Mouse (Mus musculus) thymus, adult 2 months (tissue): ENCODE data around the gene Trem1. TPM values are rescaled to one million over a fixed set of nuclear protein-coding genes. Genes with fewer than 3 reads are reported as not detected.

Source experiments
- DNase-seq: peaks from one replicate; pipeline ENCODE4 v3.0.0; 2021
- H3K27ac ChIP-seq: fragments of 200-500 bp; 2 replicates; pipeline ENCODE4 v1.5.1; 2012; ENCODE audit warnings: low read length, control low read depth; ENCODE audit not compliant: control insufficient read depth, insufficient read depth
- H3K27me3 ChIP-seq: fragments of 200-500 bp; 2 replicates; pipeline ENCODE4 v1.6.1; 2012; ENCODE audit warnings: mild to moderate bottlenecking, low read length, moderate library complexity, mixed read lengths; ENCODE audit not compliant: control insufficient read depth, insufficient read depth
- H3K36me3 ChIP-seq: fragments of 200-500 bp; 2 replicates; pipeline ENCODE4 v1.6.1; 2012; ENCODE audit warnings: mild to moderate bottlenecking, low read length, moderate library complexity; ENCODE audit not compliant: control insufficient read depth, insufficient read depth
- H3K4me1 ChIP-seq: fragments of 200-500 bp; replicated peaks from 2 replicates; pipeline ENCODE4 v1.6.1; 2012; ENCODE audit warnings: low read length; ENCODE audit not compliant: control insufficient read depth, insufficient read depth
- H3K4me3 ChIP-seq: fragments of 200-500 bp; 2 replicates; pipeline ENCODE4 v1.5.1; 2012; ENCODE audit warnings: mild to moderate bottlenecking, low read length, control low read depth, moderate library complexity; ENCODE audit not compliant: control insufficient read depth, insufficient read depth
- CTCF ChIP-seq: fragments of 200-500 bp; IDR thresholded peaks from 2 replicates; pipeline ENCODE4 v1.5.1; 2012; ENCODE audit warnings: mild to moderate bottlenecking, control low read depth, low read length, moderate library complexity, borderline replicate concordance; ENCODE audit not compliant: control insufficient read depth, poor library complexity, insufficient read depth; ENCODE audit errors: extremely low read depth
- POLR2A ChIP-seq: fragments of 200-500 bp; IDR thresholded peaks from 2 replicates; pipeline ENCODE4 v1.6.1; 2012; ENCODE audit warnings: mild to moderate bottlenecking, low read length, control low read depth, moderate library complexity; ENCODE audit not compliant: control insufficient read depth, poor library complexity, insufficient read depth; ENCODE audit errors: extremely low read depth
- WGBS: fragments of 180-500 bp; shearing (Covaris S2); methylation state at CpG from one replicate; pipeline ENCODE4 v1.1.7; 2018; 5-methylcytosine and 5-hydroxymethylcytosine counted together
- polyA plus RNA-seq: library from polyadenylated mRNA; depleted of rRNA; stranded (reverse); fragments of >200 nt; gene quantifications from 2 replicates; pipeline ENCODE4 v1.2.3, GENCODE M21; 2012

Trem1 gene
- polyA plus RNA-seq, 1 experiment = 0.08 TPM

- no peaks in the 10 kb centered on the region for H3K27me3 ChIP-seq
- 97% methylated on average over 4 of the region's 4 CpGs for WGBS
- no peak for DNase-seq
- no peaks in the 10 kb centered on the region for H3K36me3 ChIP-seq
- no peaks in the 10 kb centered on the region for H3K4me1 ChIP-seq
- TF ChIP-seq POLR2A (no peak), CTCF (no peak)
- H3K27ac ChIP-seq = no peak overlapping the region
- H3K4me3 ChIP-seq = no peak overlapping the region
Measured at GRCm38 (mm10) chr17:48233789-48234188, 1.2 kb downstream of the Trem1 start.

- Histone ChIP-seq H3K36me3 (no peaks in the 10 kb centered on the region), H3K27me3 (no peaks in the 10 kb centered on the region), H3K27ac (no peak overlapping the region), H3K4me1 (no peaks in the 10 kb centered on the region), H3K4me3 (no peak overlapping the region)
- WGBS = 87% methylated on average over 5 of the region's 5 CpGs
- no peak for TF ChIP-seq CTCF
- no peak for TF ChIP-seq POLR2A
- DNase-seq = no peak
Measured at GRCm38 (mm10) chr17:48234550-48234949, 2.0 kb downstream of the Trem1 start.

GRCm38 (mm10) chr17:48235773-48236370 is 3.3 kb downstream of the Trem1 start:
- TF ChIP-seq POLR2A (no peak), CTCF (no peak)
- no peaks in the 10 kb centered on the region for H3K27me3 ChIP-seq
- no peaks in the 10 kb centered on the region for H3K4me1 ChIP-seq
- no peaks in the 10 kb centered on the region for H3K36me3 ChIP-seq
- WGBS = 82% methylated on average over 4 of the region's 4 CpGs
- H3K27ac ChIP-seq = no peak overlapping the region
- DNase-seq = no peak
- H3K4me3 ChIP-seq = no peak overlapping the region

GRCm38 (mm10) chr17:48237621-48238020 is 5.1 kb downstream of the Trem1 start:
- H3K27me3 ChIP-seq = no peaks in the 10 kb centered on the region
- DNase-seq = no peak
- TF ChIP-seq POLR2A (no peak), CTCF (no peak)
- no peaks in the 10 kb centered on the region for H3K4me1 ChIP-seq
- whole genome bisulfite sequencing = 97% methylated on average over 8 of the region's 8 CpGs
- H3K36me3 ChIP-seq = no peaks in the 10 kb centered on the region
- no peak overlapping the region for H3K4me3 ChIP-seq
- H3K27ac ChIP-seq = no peak overlapping the region

- no peak within 1 kb of the TSS for H3K4me3 ChIP-seq
- DNase-seq = no peak
- WGBS = 65% methylated on average over 11 of the region's 11 CpGs
Measured at GRCm38 (mm10) chr17:48247221-48247928, 14.8 kb downstream of the Trem1 start, which contains the start of gene Trem3. Gene Trem3, plus strand, starts transcription at chr17:48247777.

GRCm38 (mm10) chr17:48249039-48249438 is 16.5 kb downstream of the Trem1 start:
- no peaks in the 10 kb centered on the region for H3K4me1 ChIP-seq
- no peaks in the 10 kb centered on the region for H3K36me3 ChIP-seq
- no peaks in the 10 kb centered on the region for H3K27me3 ChIP-seq
- TF ChIP-seq CTCF (no peak), POLR2A (no peak)
- H3K27ac ChIP-seq = no peak overlapping the region
- no peak for DNase-seq
- H3K4me3 ChIP-seq = no peak overlapping the region

More at GRCm38 (mm10) chr17:48247221-48247928, 14.8 kb downstream of the Trem1 start, which contains the start of gene Trem3:
- TF ChIP-seq CTCF = no peak
- TF ChIP-seq POLR2A = no peak
- Histone ChIP-seq H3K27me3 (no peaks in the 10 kb centered on the region), H3K4me1 (no peaks in the 10 kb centered on the region), H3K27ac (no peak within 1 kb of the TSS), H3K36me3 (no peaks in the 10 kb centered on the region)
